Mouse (Mus musculus) heart, postnatal 14 days (tissue): ENCODE data around the gene Irf1. TPM values are rescaled to one million over a fixed set of nuclear protein-coding genes. Genes with fewer than 3 reads are reported as not detected.

Experiments used
- DNase-seq, 2 experiments: peaks; one replicate each; pipeline ENCODE4 v3.0.0; 2021 to 2022
- intact Hi-C: fragments of 180-260 bp; cut with DNase I; formaldehyde crosslinking; loops from one replicate; pipeline ENCODE4 v1.15.1; 2025
- total RNA-seq, 2 experiments: library from RNA; stranded (reverse); gene quantifications; 2 replicates each; pipeline ENCODE4 v1.2.3; 2021

Irf1 gene
- total RNA-seq, 2 experiments from 2014 or later, result 18.4 to 19.5 TPM

DNA sequence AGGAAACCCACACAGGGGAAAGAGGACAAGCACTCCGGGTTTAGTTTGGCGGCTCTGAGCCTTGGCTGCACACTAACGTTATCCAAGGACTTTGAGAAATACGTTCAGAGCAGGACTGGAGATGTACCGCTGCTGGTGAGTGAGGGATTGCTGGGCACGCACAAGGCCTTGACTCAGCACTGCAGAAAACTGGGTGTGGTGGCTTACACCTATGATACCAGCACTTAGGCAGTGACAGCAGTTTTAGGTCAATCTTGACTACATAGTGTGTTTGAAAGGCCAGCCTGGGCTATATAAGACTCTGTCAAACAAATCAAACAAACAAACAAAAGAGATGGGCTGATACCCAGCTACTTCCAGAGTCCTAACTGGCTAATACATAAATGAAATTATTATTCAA is 33.7 kb downstream of the Irf1 start:
- no peak for DNase-seq
- intact Hi-C loops, result no loop called here

DNA sequence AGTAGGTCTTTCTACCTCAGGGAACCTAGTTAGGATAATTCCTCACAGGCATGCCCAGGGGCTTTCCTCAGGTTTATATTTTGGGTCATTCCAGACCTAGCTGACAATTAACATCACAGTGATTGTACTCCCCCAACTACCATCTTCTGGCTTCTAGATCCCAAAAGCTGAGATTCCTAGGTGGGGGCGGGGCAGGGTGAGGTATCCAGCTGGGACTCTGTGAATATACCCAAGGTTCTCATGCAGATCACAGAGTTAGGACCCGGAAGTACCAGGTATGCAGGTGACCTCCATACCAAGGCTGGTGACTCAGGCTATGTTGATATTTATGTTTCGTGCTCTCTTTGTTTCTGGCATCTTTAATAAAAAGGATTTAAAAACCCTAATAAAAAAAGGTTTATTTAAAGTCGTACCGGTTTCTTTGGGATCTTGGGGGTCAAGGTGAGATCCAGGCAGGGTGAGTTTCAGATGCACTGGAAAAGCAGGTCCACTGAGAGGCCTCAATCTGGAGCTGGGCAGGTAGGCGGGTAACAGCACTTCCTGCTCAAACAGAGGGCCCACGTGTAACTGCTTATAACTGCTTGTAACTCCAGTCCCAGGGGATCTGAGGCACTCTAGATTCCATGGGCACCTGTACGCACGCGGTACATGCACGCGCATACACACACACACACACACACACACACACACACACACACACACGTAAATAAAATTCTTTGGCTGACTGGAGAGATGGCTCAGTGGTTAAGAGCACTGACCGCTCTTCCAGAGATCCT is 34.9 kb downstream of the Irf1 start:
- no peak for DNase-seq
- intact Hi-C loops, result no loop called here

DNA sequence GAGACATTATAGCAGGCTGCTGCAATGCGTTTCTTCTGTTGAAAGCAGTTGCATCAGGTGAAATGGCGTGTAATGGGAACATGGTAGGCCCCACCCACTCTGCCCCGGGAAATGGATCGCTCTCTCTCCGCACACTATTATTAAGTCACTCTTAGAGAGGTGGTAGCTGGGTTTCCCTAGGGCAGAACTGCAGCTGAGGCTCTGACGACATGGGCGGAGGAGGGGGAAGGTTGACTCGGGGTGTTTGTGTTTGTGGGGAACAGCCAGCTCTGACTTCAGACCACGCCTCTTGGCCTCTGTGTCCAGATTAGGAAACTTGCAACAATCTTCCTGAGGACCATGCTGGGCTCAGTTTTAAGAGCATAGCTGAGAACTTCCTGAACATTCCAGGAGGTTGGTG is 36.0 kb downstream of the Irf1 start:
- intact Hi-C loops, result no loop called here
- peak; percentile 60 to 66 for DNase-seq

- intact Hi-C loops, result no loop called here
- no peak for DNase-seq
Measured at GRCm38 (mm10) chr11:53809354-53809753, 39.5 kb downstream of the Irf1 start.

DNA sequence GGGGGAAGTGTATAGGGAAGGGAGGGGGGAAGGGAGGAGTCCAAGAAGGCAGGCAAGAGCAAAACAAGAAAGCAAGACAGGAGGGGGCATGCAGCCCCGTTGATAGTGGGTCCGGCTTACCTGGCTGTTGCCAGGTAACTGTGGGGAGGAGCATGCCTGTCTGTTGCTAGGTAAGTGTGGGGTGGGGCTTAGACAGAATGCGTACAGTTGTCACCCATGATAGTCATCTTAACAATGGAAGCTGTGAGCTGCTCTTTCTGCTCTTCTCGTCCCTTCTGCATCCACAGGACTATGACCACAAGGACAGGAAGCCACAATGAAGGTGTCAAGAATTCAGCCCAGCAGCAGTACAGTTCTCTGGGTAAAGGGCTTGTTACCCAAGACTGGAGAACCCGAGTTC is 40.3 kb downstream of the Irf1 start:
- intact Hi-C loops, result no loop called here
- no peak for DNase-seq

DNA sequence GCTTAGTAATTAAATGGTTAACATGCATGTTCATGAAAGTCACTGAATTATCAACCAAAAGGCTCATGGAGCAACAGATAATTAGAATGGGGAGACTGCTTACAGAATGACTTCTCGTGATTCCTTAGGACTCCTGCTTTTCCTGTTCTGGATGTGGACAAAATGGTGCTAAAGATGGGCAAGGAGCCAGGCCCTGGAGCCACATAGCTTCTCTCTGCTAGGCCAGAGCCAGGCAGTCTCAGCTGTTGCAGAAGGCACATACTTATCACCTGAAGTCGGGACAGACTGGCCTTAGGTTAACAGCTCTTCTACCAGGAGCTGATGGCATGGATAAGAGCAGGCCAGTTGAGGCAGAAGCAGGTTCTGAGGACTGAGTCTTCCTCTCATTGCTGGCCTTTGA is 40.9 kb downstream of the Irf1 start:
- DNase-seq, result no peak
- intact Hi-C loops, result no loop called here

- intact Hi-C loops, result no loop called here
- no peak for DNase-seq
Measured at GRCm38 (mm10) chr11:53811312-53811711, 41.5 kb downstream of the Irf1 start.

DNA sequence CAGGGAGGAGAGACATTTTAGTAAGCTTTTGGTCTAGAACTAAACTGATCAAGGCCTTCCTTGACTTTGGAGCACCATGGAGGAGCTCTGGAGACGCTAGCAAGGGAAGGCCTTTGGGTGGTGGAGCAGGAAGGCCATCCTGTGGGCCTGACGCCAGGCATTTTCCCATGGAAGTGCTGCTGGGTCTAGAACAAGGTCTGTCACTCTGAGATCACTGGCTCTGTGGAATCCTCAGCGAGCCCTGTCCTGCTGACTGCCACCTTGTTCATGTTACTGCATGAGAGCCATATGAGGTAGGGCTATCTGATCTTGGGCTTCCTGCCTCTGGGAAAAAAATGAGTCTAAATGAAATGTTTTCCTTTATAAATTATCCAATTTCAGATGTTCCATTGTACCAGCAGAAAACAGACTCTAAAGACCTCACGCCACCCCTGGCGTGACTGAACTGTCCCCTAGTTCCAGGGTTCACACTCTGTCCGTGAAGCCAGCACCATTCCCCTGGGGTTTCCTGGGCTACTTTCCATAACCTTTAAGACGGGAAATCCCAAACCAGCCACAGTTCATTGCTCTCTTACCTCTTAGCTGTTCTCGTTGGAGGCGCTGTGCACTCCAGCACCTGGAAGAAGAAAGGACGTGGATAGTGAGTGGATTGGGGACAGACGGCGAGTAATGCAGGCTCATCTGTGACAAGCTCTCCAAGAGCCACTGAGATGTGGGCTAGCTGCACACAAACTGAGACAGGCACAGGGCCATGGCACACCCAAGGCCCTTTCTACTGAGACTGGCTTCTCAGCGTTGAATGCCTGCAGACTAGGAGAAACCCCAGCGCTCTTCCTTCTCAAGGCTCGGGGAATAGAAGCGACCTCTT is 43.4 kb downstream of the Irf1 start:
- peak; percentile 64 to 75 for DNase-seq
- intact Hi-C loops, result no loop called here

DNA sequence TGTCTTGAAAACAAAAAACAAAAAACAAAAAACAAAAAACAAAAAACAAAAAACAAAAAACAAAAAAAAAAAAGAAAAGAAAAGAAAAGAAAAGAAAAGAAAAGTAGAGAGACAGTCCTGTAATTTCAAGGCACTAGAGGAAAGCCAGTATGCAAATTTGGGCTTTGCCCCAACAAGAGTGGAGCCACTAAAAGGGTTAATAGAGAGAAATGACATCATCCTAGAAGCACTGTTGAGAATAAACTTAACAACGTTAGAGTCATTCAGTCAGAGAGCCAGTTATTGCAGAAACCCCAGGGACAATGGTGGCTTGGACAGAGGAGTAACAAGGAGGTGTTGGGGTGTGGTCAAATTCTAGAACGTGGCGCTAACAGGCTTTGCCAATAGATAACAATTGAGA is 45.0 kb downstream of the Irf1 start:
- DNase-seq, result no peak
- intact Hi-C loops, result no loop called here

DNA sequence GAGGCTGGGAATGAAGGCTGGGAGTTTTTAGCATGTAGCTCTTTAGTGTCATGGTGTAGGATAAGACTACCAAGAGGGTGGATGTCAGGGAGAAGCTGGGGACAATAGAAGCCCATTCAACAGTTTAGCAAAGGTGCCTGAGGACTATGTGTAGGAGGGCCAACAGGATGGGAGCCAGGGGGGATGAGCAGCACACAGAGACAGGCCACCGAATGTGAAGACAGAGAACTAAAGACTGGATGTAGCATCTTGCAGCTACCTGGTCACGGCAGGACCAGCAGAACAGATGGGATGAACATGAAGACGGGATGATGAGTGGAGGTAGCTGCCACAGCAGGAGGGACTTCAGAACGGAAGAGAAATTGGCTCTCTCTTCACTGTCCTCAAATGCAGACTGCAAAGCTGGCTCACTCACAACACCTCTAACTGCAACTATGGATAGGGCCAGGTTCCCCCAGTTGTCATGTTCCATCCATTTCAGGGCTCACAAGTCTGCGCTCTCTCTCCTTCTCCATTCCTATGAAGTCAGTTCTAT is 47.1 kb downstream of the Irf1 start:
- intact Hi-C loops, result no loop called here
- DNase-seq, result no peak

GRCm38 (mm10) chr11:53818794-53819193 is 49.0 kb downstream of the Irf1 start:
- DNase-seq, result peak; percentile 42 to 50
- intact Hi-C loops, result no loop called here

DNA sequence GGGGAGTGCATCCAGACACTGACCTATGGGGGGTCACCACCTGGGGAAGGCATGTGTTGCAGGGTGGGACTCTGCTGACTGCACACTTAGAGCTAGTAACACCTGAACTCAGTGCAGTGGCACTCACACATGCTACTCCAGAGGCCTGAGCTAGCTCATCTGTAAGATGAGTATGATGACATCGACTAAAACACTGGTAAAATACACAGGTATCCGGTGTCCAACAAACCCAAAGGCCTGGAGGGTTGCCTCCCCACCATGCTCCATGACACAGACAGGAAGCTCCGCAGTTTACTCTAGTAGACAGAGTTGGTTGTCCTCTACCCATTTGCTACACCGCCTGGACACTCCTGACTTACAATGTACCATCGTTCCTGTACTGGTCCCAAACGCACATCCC is 49.7 kb downstream of the Irf1 start:
- DNase-seq, result no peak
- intact Hi-C loops, result no loop called here

- intact Hi-C loops, result no loop called here
- DNase-seq, result no peak
Measured at GRCm38 (mm10) chr11:53820516-53821170, 50.8 kb downstream of the Irf1 start.

- no peak for DNase-seq
- intact Hi-C loops, result no loop called here
Measured at GRCm38 (mm10) chr11:53821230-53821944, 51.6 kb downstream of the Irf1 start.

- intact Hi-C loops, result no loop called here
Measured at GRCm38 (mm10) chr11:53821945-53822338, 52.1 kb downstream of the Irf1 start.

GRCm38 (mm10) chr11:53825409-53825808 is 55.6 kb downstream of the Irf1 start:
- DNase-seq, result no peak
- intact Hi-C loops, result no loop called here

More at GRCm38 (mm10) chr11:53821945-53822338, 52.1 kb downstream of the Irf1 start:
- DNase-seq, result no peak
